Comparison of ENCODE assay signal across 9 mouse cellular contexts in genomic region chr15:84995967-84996366, GRCm38 (mm10). TPM values are rescaled to one million over a fixed set of nuclear protein-coding genes. Genes with fewer than 3 reads are reported as not detected.
DNase-seq lines count a peak whose midpoint lies in the region; ATAC-seq and TF ChIP-seq lines count a peak whose summit lies in the region.
"Had no signal": no experiment of that assay in that cellular context is flagged by ENCODE, and none has a peak within 500 bp of the region (broad histone marks: within the 10 kb centered on the region; RNA-seq: fewer than 3 reads in every experiment).

No protein-coding gene starts in this region.

- H3K27me3 ChIP-seq in lung, postnatal 0 days (replicated peaks; ENCODE audit: insufficient read depth, low read length) = no peaks in the 10 kb centered on the region

- TF ChIP-seq CTCF in lung, postnatal 0 days (IDR thresholded peaks at IDR 0.05) = peak; percentile 78

- no peaks in the 10 kb centered on the region for H3K9me3 ChIP-seq in lung, postnatal 0 days (ENCODE audit: low read length)
- H3K9me3 ChIP-seq: limb, embryonic 15.5 days had no signal

- no peaks in the 10 kb centered on the region for H3K4me1 ChIP-seq in lung, postnatal 0 days (ENCODE audit: insufficient read depth, low read depth, low read length)

- WGBS in lung, postnatal 0 days = 20% methylated on average over 1 of the region's 1 CpGs

- ATAC-seq in lung, postnatal 0 days = peak; percentile 50

- peak; percentile 48 to 59 for DNase-seq in cerebellum, adult 18-20 months
- DNase-seq in cerebellum, adult 8-10 months = no peak
- DNase-seq in ovary, postnatal 14 days (ENCODE audit: low spot score) = peak; percentile 66
- DNase-seq in ovary, adult 18-20 months (ENCODE audit: low spot score) = no peak
- DNase-seq in c-Kit-positive CD71-negative TER-119-negative erythroid progenitor cells, embryonic 14.5 days (ENCODE audit: low read depth) = peak; percentile 54
- peak; percentile 70 to 83 for DNase-seq in heart, postnatal 10 days
- peak; percentile 88 for DNase-seq in lung, postnatal 0 days (ENCODE audit: low spot score)
- peak; percentile 55 for DNase-seq in thymus, postnatal 0 days (ENCODE audit: low spot score)

- no peak for TF ChIP-seq EP300 in lung, postnatal 0 days (IDR thresholded peaks at IDR 0.05)

- H3K36me3 ChIP-seq in lung, postnatal 0 days (ENCODE audit: insufficient read depth, low read length) = no peaks in the 10 kb centered on the region
- H3K36me3 ChIP-seq: limb, embryonic 15.5 days had no signal

- H3K27ac ChIP-seq in lung, postnatal 0 days (ENCODE audit: low read length) = no peak overlapping the region
- H3K27ac ChIP-seq: limb, embryonic 15.5 days had no signal

- no peak overlapping the region for H3K9ac ChIP-seq in lung, postnatal 0 days (replicated peaks; ENCODE audit: low read depth)
- H3K9ac ChIP-seq: limb, embryonic 15.5 days had no signal

- intact Hi-C loops in heart, postnatal 10 days (cut with DNase I) = loop anchor here (5.0 kb wide), 1 partner anchor 239 kb away; no protein-coding TSS in a partner anchor

- H3K4me3 ChIP-seq in lung, postnatal 0 days (ENCODE audit: low read depth, low read length) = no peak overlapping the region
- H3K4me3 ChIP-seq: limb, embryonic 15.5 days had no signal

- no peak overlapping the region for H3K4me2 ChIP-seq in lung, postnatal 0 days (replicated peaks; ENCODE audit: low read depth, low read length)
- H3K4me2 ChIP-seq: limb, embryonic 15.5 days had no signal

RNA-seq across cellular contexts. Expression of gene 5031439G07Rik, which starts 7.6 kb away (rescaled TPM):
- 10 to 100 TPM; 22.1 to 25.2 TPM for total RNA-seq in heart, postnatal 10 days (2021)
- polyA plus RNA-seq in lung, postnatal 0 days (2015; fragmentation: Nextera tagmentation; extraction: Ambion mirVana) = 4.3 and 4.6 TPM in 2 replicates
- polyA plus RNA-seq in thymus, postnatal 0 days (2015; fragmentation: Nextera tagmentation; extraction: Ambion mirVana) = 4.1 and 6.2 TPM in 2 replicates

RNA-seq across cellular contexts. Expression of gene Upk3a, which starts 21.0 kb away (rescaled TPM):
- total RNA-seq in heart, postnatal 10 days (2021) = not detected
- 33.6 and 41.0 TPM in 2 replicates for polyA plus RNA-seq in lung, postnatal 0 days (2015; fragmentation: Nextera tagmentation; extraction: Ambion mirVana)
- polyA plus RNA-seq in thymus, postnatal 0 days (2015; fragmentation: Nextera tagmentation; extraction: Ambion mirVana) = 2.2 and 3.6 TPM in 2 replicates

RNA-seq across cellular contexts. Expression of gene Fam118a, which starts 32.8 kb away (rescaled TPM):
- total RNA-seq in heart, postnatal 10 days (2021) = 10 to 100 TPM; 10.1 to 10.8 TPM
- 18.2 and 18.9 TPM in 2 replicates for polyA plus RNA-seq in lung, postnatal 0 days (2015; fragmentation: Nextera tagmentation; extraction: Ambion mirVana)
- polyA plus RNA-seq in thymus, postnatal 0 days (2015; fragmentation: Nextera tagmentation; extraction: Ambion mirVana) = 17.6 and 17.9 TPM in 2 replicates

Comparison
In these comparisons a context has a peak if more than half of its experiments do, and no peak if none do; other contexts are left out.
1. DNase-seq: peak in cerebellum, adult 18-20 months (2 of 2), ovary, postnatal 14 days (single experiment), c-Kit-positive CD71-negative TER-119-negative erythroid progenitor cells, embryonic 14.5 days (single experiment), heart, postnatal 10 days (2 of 2), lung, postnatal 0 days (single experiment) and thymus, postnatal 0 days (single experiment); none in cerebellum, adult 8-10 months (single experiment) and ovary, adult 18-20 months (single experiment).